26 mouse cellular contexts compared by ENCODE assay signal in the genomic region with DNA sequence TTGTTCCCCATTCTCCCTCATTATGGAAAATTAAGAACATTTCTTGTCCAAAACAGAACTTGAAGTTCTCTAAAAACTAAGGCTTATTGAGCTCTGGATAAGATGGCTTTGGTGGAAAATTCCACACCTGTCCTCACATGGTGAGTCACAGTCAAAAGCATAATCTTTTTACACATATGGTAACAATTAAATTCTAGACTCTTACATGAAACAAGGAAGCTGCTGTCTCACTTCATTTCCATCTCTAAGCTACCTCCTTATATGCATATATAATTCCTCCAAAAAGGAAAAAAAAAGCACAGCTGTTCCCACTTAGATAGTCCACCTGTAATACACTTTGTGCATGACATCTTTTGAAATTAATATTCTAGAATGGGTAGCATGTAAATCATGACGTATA. TPM values are rescaled to one million over a fixed set of nuclear protein-coding genes. Genes with fewer than 3 reads are reported as not detected.
DNase-seq lines count a peak whose midpoint lies in the region; ATAC-seq and TF ChIP-seq lines count a peak whose summit lies in the region.
"Had no signal": no experiment of that assay in that cellular context is flagged by ENCODE, and none has a peak within 500 bp of the region (broad histone marks: within the 10 kb centered on the region; RNA-seq: fewer than 3 reads in every experiment).

No protein-coding gene starts in this region.

- no peak for DNase-seq in frontal cortex, postnatal 14 days (ENCODE audit: low spot score in 2 of 2)
- DNase-seq in NIH3T3 (ENCODE audit: low read depth): peak; percentile 64
- peak; percentile 36 for DNase-seq in telencephalon, adult 2 months (ENCODE audit: low read depth, low spot score)
- no peak for DNase-seq in embryo, embryonic 9.5 days (ENCODE audit: extremely low spot score)
- no peak for DNase-seq in yolk sac, embryonic 10.5 days (ENCODE audit: low spot score)
- no peak for DNase-seq in left cerebral cortex, adult 11 months (ENCODE audit: low spot score)
- DNase-seq: adrenal gland, postnatal 14 days; cerebellum, adult 18-20 months; cerebellum, adult 9-11 months; cerebellum, postnatal 36 days; gastrocnemius, adult 2 months; gastrocnemius, postnatal 36 days; heart, adult 11 months; heart, postnatal 36 days; kidney, adult 18-20 months had no signal

- H3K4me1 ChIP-seq in embryonic fibroblast, embryonic 13.5 days (ENCODE audit: control insufficient read depth, insufficient read depth, low read length): peaks cover 2% of the 10 kb centered on the region; the same call in 1 of the 2 replicates
- H3K4me1 ChIP-seq: embryonic facial prominence, embryonic 13.5 days; forebrain, embryonic 12.5 days; hindbrain, embryonic 15.5 days had no signal

- peak; percentile 90 for ATAC-seq in frontal cortex, adult (ENCODE audit: low TSS enrichment)
- ATAC-seq: activated CD4-positive, CD25-positive, alpha-beta regulatory T cell, adult 4 months; CD4-positive, CD25-positive, alpha-beta regulatory T cell, adult 4 months; forebrain, embryonic 16.5 days; Patski had no signal

- no peak for TF ChIP-seq POLR2A in embryonic fibroblast, embryonic 13.5 days (IDR thresholded peaks at IDR 0.05; ENCODE audit: low read depth, low read length)

- H3K4me3 ChIP-seq in embryonic fibroblast, embryonic 13.5 days (ENCODE audit: insufficient read depth, low read length): no peak overlapping the region
- H3K4me3 ChIP-seq: embryonic facial prominence, embryonic 13.5 days; erythroblast, embryonic 14.5 days; forebrain, embryonic 12.5 days; gastrocnemius, adult 2 months; heart, embryonic 13.5 days; hindbrain, embryonic 15.5 days had no signal

- no peak for TF ChIP-seq CTCF in embryonic fibroblast, embryonic 13.5 days (IDR thresholded peaks at IDR 0.05; ENCODE audit: borderline replicate concordance, insufficient read depth, low read length)

- peak overlapping the region; percentile 94 for H3K27ac ChIP-seq in embryonic fibroblast, embryonic 13.5 days (ENCODE audit: insufficient read depth, low read length)
- H3K27ac ChIP-seq: embryonic facial prominence, embryonic 13.5 days; forebrain, embryonic 12.5 days; gastrocnemius, adult 2 months; heart, embryonic 13.5 days; hindbrain, embryonic 15.5 days had no signal

RNA-seq across cellular contexts. Expression of a gene that starts 24.7 kb away (rescaled TPM):
- polyA plus RNA-seq in embryonic fibroblast, embryonic 13.5 days (2011; ENCODE audit: insufficient read length, low read depth, missing spikeins): 37.8 and 46.5 TPM in 2 replicates
- polyA plus RNA-seq: erythroblast, embryonic 14.5 days had no signal

RNA-seq across cellular contexts. Expression of a gene that starts 45.2 kb away (rescaled TPM):
- 19.4 and 21.7 TPM in 2 replicates for polyA plus RNA-seq in embryonic fibroblast, embryonic 13.5 days (2011; ENCODE audit: insufficient read length, low read depth, missing spikeins)

Comparison
In these comparisons a context has a peak if more than half of its experiments do, and no peak if none do; other contexts are left out.
1. DNase-seq: peak in NIH3T3 (single experiment) and telencephalon, adult 2 months (single experiment); none in frontal cortex, postnatal 14 days (0 of 2), embryo, embryonic 9.5 days (single experiment), yolk sac, embryonic 10.5 days (single experiment) and left cerebral cortex, adult 11 months (single experiment).